Mouse (Mus musculus) kidney, embryonic 16.5 days (tissue): ENCODE measurements around the gene Rnf145. TPM values are rescaled to one million over a fixed set of nuclear protein-coding genes. Genes with fewer than 3 reads are reported as not detected.

Experiments
- ATAC-seq: fragments of 200-750 bp; cut with Nextera tagmentation; 2 replicates; pipeline ENCODE4 v1.8.0; 2017; ENCODE audit warnings: moderate TSS enrichment; ENCODE audit not compliant: low FRiP score, low TSS enrichment
- H3K27ac ChIP-seq: fragments of 300-500 bp; sonication (generic); 2 replicates; pipeline ENCODE4 v1.5.1; 2014; ENCODE audit warnings: low read length
- H3K27me3 ChIP-seq: fragments of 300-500 bp; sonication (generic); 2 replicates; pipeline ENCODE4 v1.6.1; 2014; ENCODE audit warnings: low read length, control low read depth, mixed read lengths; ENCODE audit not compliant: insufficient read depth
- H3K36me3 ChIP-seq: fragments of 300-500 bp; sonication (generic); 2 replicates; pipeline ENCODE4 v1.6.1; 2014; ENCODE audit warnings: low read length, control low read depth, mixed read lengths; ENCODE audit not compliant: insufficient read depth
- H3K4me1 ChIP-seq: fragments of 300-500 bp; sonication (generic); 2 replicates; pipeline ENCODE4 v1.6.1; 2014; ENCODE audit warnings: low read length, control low read depth, mixed read lengths; ENCODE audit not compliant: insufficient read depth
- H3K4me2 ChIP-seq: fragments of 300-500 bp; sonication (generic); replicated peaks from 2 replicates; pipeline ENCODE4 v1.6.1; 2014; ENCODE audit warnings: low read depth, low read length
- H3K4me3 ChIP-seq: fragments of 300-500 bp; sonication (generic); 2 replicates; pipeline ENCODE4 v1.5.1; 2014; ENCODE audit warnings: mild to moderate bottlenecking, low read length
- H3K9ac ChIP-seq: fragments of 300-500 bp; sonication (generic); replicated peaks from 2 replicates; pipeline ENCODE4 v1.6.1; 2014; ENCODE audit warnings: low read length
- H3K9me3 ChIP-seq: fragments of 300-500 bp; sonication (generic); 2 replicates; pipeline ENCODE4 v1.6.1; 2016; ENCODE audit warnings: low read length, control low read depth
- WGBS: fragments of 180-500 bp; shearing (Covaris S2); extraction: QIAGEN DNeasy Blood & Tissue Kit; methylation state at CpG from one replicate; pipeline ENCODE4 v1.1.7; 2014; 5-methylcytosine and 5-hydroxymethylcytosine counted together
- polyA plus RNA-seq: library from polyadenylated mRNA; unstranded; fragments of >200 nt; fragmentation: Nextera tagmentation; extraction: Ambion mirVana; gene quantifications from 2 replicates; pipeline ENCODE4 v1.2.1, GENCODE M21; 2015

Gene Rnf145
- polyA plus RNA-seq, 1 experiment from 2014 or later, result 64.3 TPM

GRCm38 (mm10) chr11:44519096-44519949 lies 559 bp downstream of the Rnf145 start:
- peaks cover 25% of the 10 kb centered on the region for H3K4me1 ChIP-seq
- no peaks in the 10 kb centered on the region for H3K36me3 ChIP-seq
- peak overlapping the region; percentile 63 for H3K4me2 ChIP-seq
- H3K9me3 ChIP-seq, result no peaks in the 10 kb centered on the region
- peak overlapping the region; percentile 97 for H3K9ac ChIP-seq
- peak overlapping the region; percentile 95 for H3K4me3 ChIP-seq
- H3K27me3 ChIP-seq, result no peaks in the 10 kb centered on the region
- peak overlapping the region; percentile 96 for H3K27ac ChIP-seq
- 0% methylated on average over 38 of the region's 61 CpGs for WGBS
- ATAC-seq, result peak; percentile 70

DNA sequence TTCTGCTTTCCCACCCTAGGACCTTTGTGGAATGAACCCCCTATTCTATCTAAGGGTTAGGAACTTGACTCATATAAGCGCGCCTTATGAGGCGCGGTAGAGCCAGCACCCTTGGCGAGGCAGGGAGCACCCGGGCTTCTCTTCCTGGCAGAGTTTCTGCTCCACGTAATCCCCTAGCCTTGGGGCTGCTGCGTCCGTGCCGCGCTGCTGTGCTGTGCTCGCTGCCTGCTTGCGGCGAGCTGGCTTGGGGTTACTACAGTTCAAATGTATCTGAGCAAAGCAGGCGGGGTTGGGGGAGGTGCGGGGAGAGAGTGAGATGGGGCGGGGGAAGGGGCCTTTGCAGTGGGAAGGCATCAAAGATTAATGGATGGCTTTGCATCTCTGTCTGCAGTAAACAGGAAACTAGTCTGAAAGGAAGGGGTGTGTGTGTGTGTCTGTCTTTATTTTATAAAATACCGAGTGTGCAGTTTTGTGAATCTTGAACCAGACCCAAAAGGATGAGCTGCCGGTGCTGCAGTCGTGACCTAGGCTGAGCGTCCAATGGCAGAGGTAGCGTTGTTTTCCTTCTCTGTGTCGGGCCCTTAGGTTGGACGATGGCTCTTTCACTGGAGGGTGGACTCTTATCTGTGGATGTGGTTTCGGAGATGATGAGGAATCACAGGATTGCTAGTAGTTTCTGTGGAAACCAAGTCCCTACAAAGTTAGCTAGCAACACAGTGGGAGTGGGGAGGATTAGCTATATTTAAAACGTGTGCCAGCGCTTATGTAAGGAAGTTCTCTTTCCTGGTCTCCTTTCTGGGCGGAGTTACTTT lies 1.4 kb downstream of the Rnf145 start:
- Histone ChIP-seq H3K9me3 (no peaks in the 10 kb centered on the region), H3K4me1 (peaks cover 25% of the 10 kb centered on the region), H3K4me2 (peak overlapping the region; percentile 63), H3K9ac (peak overlapping the region; percentile 97), H3K36me3 (peaks cover 6% of the 10 kb centered on the region), H3K27me3 (no peaks in the 10 kb centered on the region), H3K27ac (peak overlapping the region; percentile 96), H3K4me3 (peak overlapping the region; percentile 95)
- peak; percentile 91 for ATAC-seq
- under 1% methylated on average over 28 of the region's 28 CpGs for whole genome bisulfite sequencing

DNA sequence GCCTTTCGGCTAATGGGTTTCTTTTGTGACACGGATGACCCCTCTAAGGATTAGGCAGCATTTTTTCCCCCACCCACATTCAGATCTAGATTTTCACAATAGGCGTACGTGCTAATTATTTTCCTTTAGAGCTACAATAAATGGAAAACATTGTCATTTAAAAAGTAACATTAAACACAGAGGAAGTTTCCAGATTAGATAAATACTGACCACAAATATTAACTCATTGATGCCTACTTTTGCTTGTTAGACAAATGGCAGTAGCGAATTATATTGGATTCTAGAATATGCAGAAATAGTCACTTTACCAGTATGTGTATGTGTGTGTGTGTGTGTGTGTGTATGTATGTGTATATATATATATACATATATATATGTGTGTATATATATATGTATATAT lies 3.8 kb downstream of the Rnf145 start:
- H3K36me3 ChIP-seq, result peaks cover 22% of the 10 kb centered on the region
- H3K27ac ChIP-seq, result no peak overlapping the region
- no peak overlapping the region for H3K4me2 ChIP-seq
- no peak overlapping the region for H3K9ac ChIP-seq
- H3K4me3 ChIP-seq, result no peak overlapping the region
- H3K4me1 ChIP-seq, result peaks cover 25% of the 10 kb centered on the region
- no peak for ATAC-seq
- no peaks in the 10 kb centered on the region for H3K27me3 ChIP-seq
- H3K9me3 ChIP-seq, result no peaks in the 10 kb centered on the region
- WGBS, result 84% methylated on average over 5 of the region's 5 CpGs

GRCm38 (mm10) chr11:44525765-44526164 lies 7.0 kb downstream of the Rnf145 start:
- Histone ChIP-seq H3K9me3 (no peaks in the 10 kb centered on the region), H3K9ac (no peak overlapping the region), H3K27me3 (no peaks in the 10 kb centered on the region), H3K4me3 (no peak overlapping the region), H3K27ac (no peak overlapping the region), H3K4me1 (peaks cover 16% of the 10 kb centered on the region), H3K36me3 (peaks cover 43% of the 10 kb centered on the region), H3K4me2 (no peak overlapping the region)
- no peak for ATAC-seq
- WGBS, result 74% methylated on average over 4 of the region's 4 CpGs

DNA sequence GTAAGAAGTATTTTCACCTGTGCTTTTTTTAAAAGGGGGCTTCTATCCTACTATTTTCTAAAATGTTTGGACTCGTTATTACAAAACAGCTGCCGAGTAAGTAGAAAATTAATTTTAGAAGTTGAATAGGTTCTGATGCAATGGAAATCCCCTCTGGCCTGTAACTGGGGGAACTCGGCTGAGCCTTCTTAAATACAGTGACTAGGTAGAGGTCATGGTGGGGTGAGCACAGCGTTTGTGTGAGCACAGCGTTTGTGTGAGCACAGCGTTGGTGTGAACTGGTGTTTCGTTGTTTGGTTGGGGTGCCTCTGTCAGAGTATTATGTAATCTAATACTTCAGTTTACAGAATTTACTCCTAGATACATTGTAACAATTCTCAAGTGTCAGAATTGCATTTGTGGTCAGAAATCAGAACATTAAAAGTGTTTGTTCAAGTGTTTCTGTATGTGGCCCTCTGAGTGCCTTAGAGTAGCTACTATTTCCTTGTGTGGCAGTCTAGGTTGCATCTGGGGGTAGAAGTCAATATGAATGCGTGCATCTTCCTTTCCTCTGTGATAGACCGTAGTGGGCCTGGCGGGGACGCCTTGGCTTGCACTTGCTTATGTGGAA lies 8.0 kb downstream of the Rnf145 start:
- H3K27me3 ChIP-seq, result no peaks in the 10 kb centered on the region
- H3K4me1 ChIP-seq, result peaks cover 8% of the 10 kb centered on the region
- H3K9ac ChIP-seq, result no peak overlapping the region
- H3K4me2 ChIP-seq, result no peak overlapping the region
- H3K9me3 ChIP-seq, result no peaks in the 10 kb centered on the region
- H3K36me3 ChIP-seq, result peaks cover 43% of the 10 kb centered on the region
- no peak for ATAC-seq
- WGBS, result 90% methylated on average over 11 of the region's 11 CpGs
- H3K27ac ChIP-seq, result no peak overlapping the region
- no peak overlapping the region for H3K4me3 ChIP-seq

GRCm38 (mm10) chr11:44528560-44529199 lies 9.9 kb downstream of the Rnf145 start:
- 88% methylated on average over 14 of the region's 14 CpGs for WGBS
- Histone ChIP-seq H3K4me2 (no peak overlapping the region), H3K27ac (no peak overlapping the region), H3K4me1 (peaks cover 5% of the 10 kb centered on the region; the same call in 1 of the 2 replicates), H3K36me3 (peaks cover 53% of the 10 kb centered on the region), H3K27me3 (no peaks in the 10 kb centered on the region), H3K4me3 (no peak overlapping the region), H3K9me3 (no peaks in the 10 kb centered on the region), H3K9ac (no peak overlapping the region)
- no peak for ATAC-seq

- Histone ChIP-seq H3K4me1 (no peaks in the 10 kb centered on the region), H3K9ac (no peak overlapping the region), H3K36me3 (peaks cover 56% of the 10 kb centered on the region), H3K27me3 (no peaks in the 10 kb centered on the region), H3K4me3 (no peak overlapping the region), H3K27ac (no peak overlapping the region), H3K9me3 (no peaks in the 10 kb centered on the region), H3K4me2 (no peak overlapping the region)
- ATAC-seq, result no peak
- WGBS, result 83% methylated on average over 12 of the region's 12 CpGs
Measured at GRCm38 (mm10) chr11:44529200-44529599, 10.4 kb downstream of the Rnf145 start.

GRCm38 (mm10) chr11:44529716-44530115 lies 11.0 kb downstream of the Rnf145 start:
- no peak overlapping the region for H3K4me2 ChIP-seq
- peaks cover 54% of the 10 kb centered on the region for H3K36me3 ChIP-seq
- no peak overlapping the region for H3K27ac ChIP-seq
- ATAC-seq, result no peak
- no peak overlapping the region for H3K4me3 ChIP-seq
- H3K27me3 ChIP-seq, result no peaks in the 10 kb centered on the region
- whole genome bisulfite sequencing, result 92% methylated on average over 5 of the region's 5 CpGs
- H3K9me3 ChIP-seq, result no peaks in the 10 kb centered on the region
- no peaks in the 10 kb centered on the region for H3K4me1 ChIP-seq
- H3K9ac ChIP-seq, result no peak overlapping the region

DNA sequence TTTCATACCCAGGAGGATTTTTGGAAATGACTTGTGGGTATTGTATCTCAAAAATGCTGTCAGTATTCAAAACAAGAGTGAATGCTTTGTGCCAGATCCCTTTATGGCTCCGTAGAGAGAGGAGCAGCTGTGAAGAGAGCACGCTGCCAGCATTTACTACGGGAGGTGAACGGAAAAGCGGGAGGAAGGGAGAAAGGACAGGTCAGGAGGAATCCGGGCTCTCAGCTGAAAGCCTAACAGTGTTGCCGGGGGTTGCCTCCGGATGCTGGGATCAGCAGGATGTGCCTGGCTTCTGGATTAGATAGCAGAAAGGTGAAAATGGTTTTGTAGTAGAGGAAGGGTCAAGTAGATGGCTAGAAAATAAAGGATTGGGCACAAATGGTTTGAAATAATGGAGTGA lies 11.6 kb downstream of the Rnf145 start:
- no peaks in the 10 kb centered on the region for H3K27me3 ChIP-seq
- ATAC-seq, result no peak
- WGBS, result 70% methylated on average over 8 of the region's 8 CpGs
- no peak overlapping the region for H3K4me3 ChIP-seq
- H3K9ac ChIP-seq, result no peak overlapping the region
- H3K27ac ChIP-seq, result no peak overlapping the region
- H3K9me3 ChIP-seq, result no peaks in the 10 kb centered on the region
- 0 out of 2 replicates have a peak, but pooled peaks cover 3% of the 10 kb centered on the region for H3K4me1 ChIP-seq
- no peak overlapping the region for H3K4me2 ChIP-seq
- H3K36me3 ChIP-seq, result peaks cover 51% of the 10 kb centered on the region
